Mouse (Mus musculus): ENCODE measurements at regions not wholly inside any gene's neighbourhood (a gene's known extent, or its start where the extent isn't known, plus 50 kb on each side); places are given as distances from the start of the nearest gene placed in this dataset.

DNA sequence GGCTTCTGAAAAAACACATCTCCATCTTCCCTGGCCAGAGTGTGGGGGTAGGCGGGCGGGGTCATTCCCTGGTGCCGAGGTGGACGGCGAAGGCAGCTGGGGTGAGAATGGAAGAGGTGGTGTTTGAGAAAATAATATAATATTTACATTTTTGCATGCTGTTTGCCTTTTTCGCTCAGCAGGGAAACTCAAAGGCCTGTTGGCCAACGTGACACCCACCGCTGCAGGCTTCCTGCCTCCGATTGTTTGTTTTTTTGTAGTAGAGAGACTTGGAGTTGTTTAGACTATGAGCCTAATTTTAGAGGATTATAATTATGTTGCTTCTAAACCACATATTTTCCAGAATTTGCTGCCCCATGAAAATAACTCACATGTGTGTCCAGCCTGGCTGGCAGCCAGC, 147.2 kb upstream of the Irx3 start:
- no peak for DNase-seq (ENCODE audit: low spot score)

DNA sequence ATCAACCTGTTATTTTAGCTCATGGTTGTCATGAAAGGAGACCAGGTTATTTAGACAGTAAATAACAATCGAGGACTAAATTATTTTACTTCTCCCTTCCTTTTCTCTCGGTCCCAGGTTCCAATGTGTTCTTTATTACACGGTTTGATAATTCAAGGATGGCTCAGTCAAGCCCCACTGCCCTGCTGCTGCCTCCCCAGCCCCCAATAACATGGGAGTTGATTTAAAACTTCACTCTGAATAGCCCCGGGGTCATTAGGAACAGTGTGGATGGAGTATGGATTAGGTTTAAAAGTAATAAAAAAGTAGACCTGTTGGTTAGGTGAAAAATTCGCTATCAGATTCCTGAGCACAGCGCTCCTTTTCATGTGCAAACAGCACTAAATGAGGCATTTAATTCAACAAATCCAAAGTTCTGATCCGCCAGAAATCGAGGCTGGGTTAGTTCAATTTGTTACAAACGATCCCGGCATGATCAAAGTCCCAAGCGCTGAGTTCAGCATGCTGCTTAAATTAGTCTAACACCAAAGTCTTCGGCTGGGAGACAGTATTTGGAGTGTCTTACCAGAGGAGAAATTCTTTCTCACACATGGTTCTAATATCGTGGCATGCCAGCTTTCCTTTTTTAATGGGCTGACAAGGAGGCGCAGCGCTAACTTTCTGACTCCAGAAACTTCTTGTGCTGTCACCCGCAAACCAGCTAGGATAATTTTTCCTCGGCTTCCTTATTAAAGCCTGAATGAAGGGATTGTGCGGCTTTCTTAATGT, 146.5 kb upstream of the Irx3 start:
- DNase-seq (ENCODE audit: low spot score), result no peak

DNA sequence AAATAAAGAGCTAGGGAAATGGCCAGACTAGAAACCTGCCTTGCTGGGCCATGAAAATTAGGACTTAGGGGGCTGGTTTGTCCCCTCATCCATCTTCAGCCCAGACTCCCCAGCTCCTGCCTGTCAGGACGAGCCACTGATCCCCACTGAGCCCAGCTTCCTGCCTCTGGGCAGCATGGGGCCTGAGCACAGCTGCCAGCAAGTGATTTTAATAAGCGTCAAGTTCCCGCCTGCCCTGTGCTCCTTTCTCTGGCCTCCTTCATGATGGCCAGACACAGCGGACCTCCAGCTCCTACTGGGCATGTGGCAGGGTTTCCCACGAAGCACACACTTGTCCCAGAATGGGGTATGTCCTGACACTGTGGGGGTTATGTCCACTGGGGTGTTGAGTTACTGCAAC, 139.1 kb upstream of the Irx3 start:
- peak; percentile 20 for DNase-seq (ENCODE audit: low spot score)

GRCm38 (mm10) chr8:91937227-91937626, 135.4 kb upstream of the Irx3 start:
- no peak for DNase-seq (ENCODE audit: low spot score)

- DNase-seq (ENCODE audit: low spot score), result no peak
Measured at GRCm38 (mm10) chr8:91930520-91930919, 128.7 kb upstream of the Irx3 start.

DNA sequence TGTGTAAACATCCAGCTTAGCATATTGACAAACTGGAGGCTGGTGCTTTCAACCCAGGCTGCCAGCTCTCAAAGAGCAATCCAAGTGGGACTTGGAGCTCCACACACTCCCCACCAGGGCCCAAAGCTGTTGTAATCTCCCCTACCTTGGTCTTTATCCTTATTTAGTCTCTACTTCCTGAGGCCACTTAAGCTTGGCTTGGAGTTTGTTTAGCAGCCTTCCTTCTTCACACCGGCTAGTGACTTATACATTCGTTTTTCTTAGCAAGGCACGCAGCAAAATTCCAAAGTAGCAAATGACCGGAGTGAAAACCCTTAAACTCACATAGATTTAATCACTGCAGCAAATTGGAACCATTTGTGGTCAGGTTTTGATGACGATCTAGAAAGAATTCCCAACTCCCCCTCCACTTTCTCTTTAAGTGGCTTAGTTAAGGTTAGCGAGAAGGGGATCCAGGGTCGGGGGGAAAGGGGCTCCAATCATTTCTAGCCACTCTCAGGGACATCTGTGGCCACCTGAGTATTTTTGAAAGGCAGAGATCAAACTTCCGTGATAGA, 124.2 kb upstream of the Irx3 start:
- DNase-seq (ENCODE audit: low spot score), result no peak

DNA sequence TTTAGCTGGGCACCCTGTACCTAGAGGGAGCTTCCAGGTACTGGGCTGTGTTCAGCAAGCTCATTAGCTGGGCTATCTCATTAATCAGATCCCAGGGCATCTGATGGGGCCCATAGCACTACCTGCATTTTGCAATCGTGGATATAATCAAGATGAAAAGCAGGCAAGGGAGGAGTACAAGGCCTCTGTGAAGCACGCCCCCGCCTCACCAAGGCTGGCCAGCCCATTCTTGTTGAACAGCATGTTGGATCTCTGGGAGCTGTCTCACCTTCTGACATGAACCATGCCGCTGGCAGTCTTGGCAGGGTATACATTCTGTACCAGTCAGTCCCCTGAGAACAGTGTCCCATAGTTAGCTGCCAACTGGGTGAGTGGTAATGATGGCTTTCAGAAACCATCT, 122.3 kb upstream of the Irx3 start:
- no peak for DNase-seq (ENCODE audit: low spot score)

DNA sequence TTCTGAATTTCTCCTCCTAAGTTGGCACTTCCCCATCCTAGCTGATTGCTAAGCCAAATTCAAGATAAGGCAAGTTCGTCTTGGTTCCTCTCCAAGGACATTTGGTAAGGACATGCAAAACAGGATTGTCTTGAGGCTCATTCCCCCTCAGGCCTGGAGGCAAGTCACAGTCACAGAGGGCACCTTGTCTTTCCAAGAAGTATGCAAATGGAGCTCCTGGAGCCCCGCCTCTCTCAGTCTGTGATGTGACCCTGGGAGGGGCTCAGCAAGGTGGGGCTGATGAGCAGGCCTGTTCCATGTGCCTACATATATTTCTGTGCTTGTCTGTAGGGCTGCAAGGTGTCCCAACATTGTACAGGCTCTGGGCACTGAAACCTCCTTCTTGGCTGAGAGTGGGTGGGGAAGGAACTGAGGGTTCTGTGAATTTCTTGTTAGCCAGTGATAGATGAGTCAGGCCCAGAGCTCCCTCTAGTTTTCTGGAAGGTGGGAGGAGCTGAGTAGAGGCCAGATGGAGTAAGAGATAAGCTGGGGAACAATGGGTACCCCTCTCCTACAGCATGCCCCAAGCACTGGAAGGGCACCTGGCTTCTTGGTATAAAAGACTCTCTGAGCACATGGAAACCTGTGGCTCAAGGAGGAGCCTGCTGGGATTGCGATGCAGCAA, 120.5 kb upstream of the Irx3 start:
- no peak for DNase-seq (ENCODE audit: low spot score)

DNA sequence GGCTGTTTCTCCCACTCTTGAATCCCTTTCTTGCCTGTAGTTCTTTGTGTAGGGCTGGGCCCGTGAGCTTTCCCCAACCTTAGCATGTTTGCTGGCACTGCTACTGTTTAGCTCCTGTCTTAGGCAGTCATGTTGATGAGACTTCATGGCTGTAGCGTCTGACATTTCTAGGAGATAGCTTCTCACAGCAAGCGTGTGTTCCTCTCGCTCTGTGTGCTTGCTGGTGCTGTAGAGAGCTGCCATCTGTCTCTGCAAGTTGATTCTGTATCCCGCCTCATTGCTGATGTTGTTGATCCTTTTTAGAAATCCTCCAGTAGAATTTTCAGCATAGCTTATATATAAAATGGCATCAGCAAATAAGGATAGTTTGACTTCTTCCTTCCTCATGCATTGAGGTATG, 116.0 kb upstream of the Irx3 start:
- no peak for DNase-seq (ENCODE audit: low spot score)

DNA sequence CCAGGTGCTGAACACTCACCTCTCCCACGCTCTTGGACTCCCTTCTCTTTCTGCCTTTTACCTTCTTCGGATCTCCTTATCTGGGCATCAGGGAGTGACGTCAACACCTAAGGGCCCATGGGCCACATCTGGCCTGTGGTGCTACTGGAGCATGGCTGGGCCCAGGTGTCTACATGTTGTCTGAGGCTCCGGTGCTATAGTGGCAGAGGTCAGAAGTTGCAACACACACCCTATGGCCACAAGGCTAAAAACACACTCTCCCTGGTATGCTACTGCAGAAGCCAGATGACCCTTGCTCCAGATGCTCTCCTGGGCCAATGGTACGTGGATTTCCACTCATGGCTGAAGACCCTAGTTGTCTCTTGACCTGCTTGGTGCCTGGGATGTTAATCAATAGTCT, 112.1 kb upstream of the Irx3 start:
- no peak for DNase-seq (ENCODE audit: low spot score)

GRCm38 (mm10) chr8:91913121-91913520, 111.3 kb upstream of the Irx3 start:
- no peak for DNase-seq (ENCODE audit: low spot score)

GRCm38 (mm10) chr8:91909637-91910383, 107.9 kb upstream of the Irx3 start:
- peak; percentile 37 for DNase-seq (ENCODE audit: low spot score)

DNA sequence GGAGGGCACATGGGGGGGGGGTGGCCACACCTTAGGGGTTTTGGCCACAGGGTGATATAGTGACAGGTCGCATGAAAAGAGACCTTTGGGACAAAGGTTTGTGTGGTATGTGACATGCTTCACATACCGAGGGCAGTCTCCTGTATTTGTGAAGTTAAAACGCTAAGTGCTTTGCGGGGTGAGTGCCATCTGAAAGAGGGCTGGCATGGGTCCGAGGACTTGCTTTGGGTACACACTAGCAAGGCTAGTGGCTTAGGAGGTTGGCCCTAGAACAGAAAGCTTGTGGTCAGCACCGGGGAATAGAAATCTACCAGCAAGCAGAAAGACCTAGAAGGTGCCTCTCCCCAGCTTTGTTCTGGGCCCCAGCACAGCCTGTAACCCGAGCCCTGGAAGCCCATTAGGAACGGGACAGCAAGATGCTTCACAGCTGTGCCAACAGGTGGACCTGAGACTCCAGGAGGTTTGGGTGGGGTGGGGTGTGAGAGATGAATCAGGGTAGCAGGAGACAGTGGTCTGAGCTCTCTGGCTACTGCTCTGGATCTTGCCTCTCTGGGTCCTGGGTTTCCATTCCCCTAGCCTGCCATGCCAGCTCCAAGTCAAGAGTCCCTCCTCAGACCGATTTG, 107.0 kb upstream of the Irx3 start:
- DNase-seq (ENCODE audit: low spot score), result no peak

- no peak for DNase-seq (ENCODE audit: low spot score)
Measured at GRCm38 (mm10) chr8:91907178-91907577, 105.3 kb upstream of the Irx3 start.

DNA sequence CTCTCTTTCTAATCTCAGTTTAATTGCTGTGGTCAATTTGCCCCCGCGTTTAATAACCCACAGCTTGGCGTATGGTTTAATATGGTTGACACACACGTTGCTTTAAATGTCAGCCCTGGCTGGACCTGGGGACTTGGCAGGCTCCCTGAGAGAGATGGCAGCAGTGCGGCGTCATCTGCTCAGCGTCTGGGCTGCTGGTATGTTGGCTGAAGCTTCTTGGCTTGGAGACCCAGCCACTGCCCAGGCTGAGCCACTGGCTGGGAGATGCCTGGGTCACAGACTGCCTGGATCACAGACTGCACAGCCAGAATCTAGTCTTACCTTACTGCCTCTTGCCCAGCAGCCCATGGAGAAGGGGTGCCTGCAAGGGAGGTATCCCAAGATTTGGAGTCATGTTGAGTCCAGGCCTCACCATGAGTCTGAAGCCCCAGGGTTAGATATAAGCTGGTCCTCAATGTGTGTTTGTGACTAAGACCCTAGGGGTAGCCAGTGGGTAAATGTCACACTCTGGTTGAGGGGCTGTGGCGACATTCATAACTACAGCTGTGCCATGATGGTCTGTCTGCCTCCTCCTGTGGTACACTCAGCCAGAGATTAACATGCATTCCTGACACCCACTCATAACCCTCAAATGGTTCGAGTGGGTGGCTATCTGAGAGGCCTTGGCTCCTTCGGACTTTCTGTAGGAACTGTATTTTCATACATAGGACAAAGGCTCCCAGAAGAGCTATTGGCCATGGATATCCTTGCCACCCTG, 99.8 kb upstream of the Irx3 start:
- no peak for DNase-seq (ENCODE audit: low spot score)

DNA sequence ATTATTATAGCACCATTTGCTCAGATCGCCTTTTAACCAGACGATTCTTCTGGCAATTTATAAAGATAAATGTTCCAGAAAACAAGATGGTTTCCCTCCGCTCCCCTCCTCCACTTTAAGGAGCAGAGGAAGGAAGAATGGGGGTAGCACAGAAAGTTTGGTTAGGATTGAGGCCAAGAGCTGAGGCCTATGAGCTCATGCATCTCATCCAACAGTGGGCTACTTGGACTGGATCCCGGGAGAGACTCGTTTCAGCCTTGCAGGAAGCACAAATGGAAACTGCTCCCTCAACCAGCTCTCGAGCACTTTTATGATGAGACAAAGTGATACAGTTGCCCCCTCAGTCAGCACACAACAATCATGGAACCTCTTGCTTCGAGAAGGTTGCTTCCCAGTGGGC, 97.9 kb upstream of the Irx3 start:
- no peak for DNase-seq (ENCODE audit: low spot score)

DNA sequence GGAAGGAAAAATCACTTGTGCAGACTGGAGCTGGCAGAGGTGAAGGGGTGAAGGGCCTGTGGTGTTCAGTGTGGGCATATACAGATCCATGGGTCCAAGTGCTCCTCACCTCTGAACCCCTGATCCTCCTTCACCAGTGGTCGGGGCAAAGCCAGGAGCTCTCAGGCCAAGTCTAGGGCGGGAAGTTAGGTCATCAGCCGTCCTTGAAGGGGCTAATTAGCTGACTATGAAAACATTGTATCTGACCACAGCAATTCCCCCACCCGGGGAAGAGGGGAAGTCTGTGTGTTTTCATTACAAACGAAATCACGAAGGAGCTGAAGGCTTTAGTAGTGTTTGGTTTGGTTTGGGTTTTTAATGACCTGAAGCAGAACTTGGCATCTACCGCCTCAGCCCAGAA, 95.5 kb upstream of the Irx3 start:
- DNase-seq (ENCODE audit: low spot score), result no peak

DNA sequence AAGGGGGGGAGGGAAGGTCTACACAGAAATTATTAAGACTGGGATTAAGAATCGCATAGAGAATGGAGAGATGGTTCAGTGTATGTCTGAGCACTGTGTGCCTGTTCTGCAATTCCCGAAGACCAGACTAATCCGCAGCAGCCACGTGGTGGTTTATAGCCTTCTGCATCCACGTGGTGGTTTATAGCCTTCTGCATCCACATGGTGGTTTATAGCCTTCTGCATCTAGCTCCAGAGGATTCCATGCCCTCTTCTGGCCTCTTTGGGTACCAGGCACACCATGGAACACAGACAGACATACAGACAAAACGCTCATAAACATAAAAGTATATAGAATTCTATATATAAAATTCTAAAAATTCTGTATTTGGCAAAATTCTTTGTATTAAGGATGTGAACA, 94.1 kb upstream of the Irx3 start:
- no peak for DNase-seq (ENCODE audit: low spot score)

DNA sequence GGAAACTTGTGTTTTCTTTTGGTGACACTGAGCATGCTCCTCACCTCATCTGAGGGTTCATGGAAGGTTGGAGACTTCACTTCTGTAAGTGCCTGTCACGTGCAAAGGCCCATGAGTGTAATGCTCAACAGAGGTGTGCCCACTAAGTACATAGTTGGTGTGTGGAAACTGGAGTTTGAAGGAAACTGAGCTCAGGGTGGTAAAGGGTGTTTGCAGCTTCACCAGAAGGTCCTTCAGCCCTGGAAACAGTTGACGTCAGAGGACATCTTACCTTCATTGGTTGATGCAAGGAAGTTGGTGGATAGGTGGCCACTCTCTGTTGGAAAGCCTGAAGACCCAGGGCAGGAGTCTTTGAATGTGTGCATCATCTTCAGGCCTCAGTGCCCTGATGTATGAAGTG, 83.0 kb upstream of the Irx3 start:
- DNase-seq (ENCODE audit: low spot score), result no peak

DNA sequence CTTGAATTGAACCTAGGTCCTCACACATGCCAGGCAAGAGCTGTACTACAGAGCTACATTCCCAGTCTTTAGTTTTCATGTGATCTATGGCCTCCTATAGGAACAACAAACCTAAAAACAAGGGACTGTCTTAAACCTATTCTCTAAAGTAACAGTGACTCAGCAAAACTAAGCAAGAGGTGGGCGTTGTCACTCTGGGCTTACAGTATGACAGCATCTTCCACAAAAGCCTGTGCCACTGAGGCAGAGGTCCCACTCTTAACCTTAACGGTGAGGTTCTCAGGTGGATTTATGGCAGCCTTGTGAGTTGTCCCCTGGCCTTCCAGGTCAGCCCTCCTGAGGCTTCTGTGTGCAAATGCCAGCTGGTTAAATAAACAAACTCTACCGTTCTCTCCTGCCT, 82.5 kb upstream of the Irx3 start:
- no peak for DNase-seq (ENCODE audit: low spot score)

DNA sequence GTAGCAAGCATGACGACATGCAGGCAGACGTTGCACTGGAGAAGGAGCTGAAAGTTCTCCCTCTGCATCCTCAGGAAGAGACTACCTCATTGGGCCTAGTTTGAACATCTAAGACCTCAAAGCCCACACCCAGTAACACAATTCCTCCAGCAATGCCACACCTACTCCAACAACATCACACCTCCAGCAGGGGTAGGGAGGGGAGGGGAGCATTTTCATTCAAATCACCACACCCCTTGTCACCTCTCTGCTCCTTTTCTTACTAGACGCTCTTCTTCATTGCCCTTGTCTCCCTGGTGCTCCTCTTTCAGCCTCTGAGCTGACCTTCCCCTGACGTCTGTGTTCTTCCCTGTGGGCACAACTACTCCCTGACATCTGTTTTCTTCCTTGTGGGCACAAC, 81.1 kb upstream of the Irx3 start:
- DNase-seq (ENCODE audit: low spot score), result no peak

- no peak for DNase-seq (ENCODE audit: low spot score)
Measured at GRCm38 (mm10) chr8:91878886-91879285, 77.0 kb upstream of the Irx3 start.

Measured in retina, embryonic 14.5 days (tissue).